Mouse (Mus musculus): ENCODE results near the gene B3gnt2. TPM values are rescaled to one million over a fixed set of nuclear protein-coding genes. Genes with fewer than 3 reads are reported as not detected.
"Not testable (repeated sequence)": the region's sequence is repeated elsewhere in the genome, so short reads cannot be mapped to it uniquely, and the experiment has no call there.

Gene B3gnt2
- polyA plus RNA-seq, 1 experiment from 2014 or later: 12.6 TPM

DNA sequence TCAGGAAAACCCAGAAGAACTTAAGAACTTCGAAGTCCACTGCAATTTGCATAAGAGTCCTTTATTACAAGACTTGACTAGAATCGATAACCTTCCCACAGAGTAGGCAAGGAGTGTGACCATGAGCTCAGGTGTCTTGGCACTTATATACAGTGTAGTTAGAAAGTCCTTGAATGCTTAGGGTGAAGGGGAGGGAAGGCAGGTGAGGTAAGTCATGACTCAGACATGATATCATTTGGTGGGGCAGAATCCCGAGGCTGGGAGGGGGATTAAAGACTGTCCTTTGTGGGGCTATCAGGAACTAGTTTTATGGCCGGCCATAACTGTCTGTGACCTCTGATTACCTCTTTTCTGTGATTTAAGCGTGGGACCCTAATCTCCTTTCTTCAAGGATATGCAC is 125.6 kb downstream of the B3gnt2 start:
- H3K4me2 ChIP-seq; H3K9ac ChIP-seq; H3K36me3 ChIP-seq; H3K4me3 ChIP-seq; H3K9me3 ChIP-seq; H3K4me1 ChIP-seq; H3K27ac ChIP-seq; H3K27me3 ChIP-seq; ATAC-seq (ENCODE audit: borderline replicate concordance, extremely low read depth, low FRiP score, low TSS enrichment): not testable (repeated sequence)
- WGBS: 77% methylated on average over 5 of the region's 5 CpGs

DNA sequence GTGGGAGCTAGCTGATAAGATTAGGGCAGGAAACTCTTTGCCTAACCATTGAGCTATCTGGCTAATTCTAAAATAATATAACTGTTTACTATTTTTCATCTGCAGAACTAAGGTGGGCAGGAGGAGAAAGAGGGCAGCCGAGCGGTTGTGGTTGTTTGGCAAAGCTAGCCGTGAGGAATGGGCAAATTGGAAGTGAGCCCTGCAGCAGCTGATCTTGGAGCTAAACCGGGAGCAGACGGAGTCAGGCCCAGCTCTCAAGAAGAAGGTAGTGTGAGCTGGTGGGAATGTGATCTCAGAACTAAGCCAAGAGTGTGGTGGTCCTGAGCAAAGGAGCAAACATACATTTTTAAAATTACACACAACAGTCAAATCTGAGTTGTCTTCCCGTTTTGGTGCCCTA is 126.8 kb downstream of the B3gnt2 start:
- Histone ChIP-seq H3K27me3 (no peaks in the 10 kb centered on the region), H3K36me3 (no peaks in the 10 kb centered on the region), H3K27ac (no peak overlapping the region), H3K4me1 (no peaks in the 10 kb centered on the region), H3K4me2 (no peak overlapping the region), H3K9ac (no peak overlapping the region), H3K9me3 (no peaks in the 10 kb centered on the region), H3K4me3 (no peak overlapping the region)
- WGBS: 80% methylated on average over 6 of the region's 6 CpGs
- ATAC-seq (ENCODE audit: borderline replicate concordance, extremely low read depth, low FRiP score, low TSS enrichment): no peak

- Histone ChIP-seq H3K9ac (no peak overlapping the region), H3K27ac (no peak overlapping the region), H3K9me3 (no peaks in the 10 kb centered on the region), H3K4me2 (no peak overlapping the region), H3K27me3 (no peaks in the 10 kb centered on the region), H3K4me1 (no peaks in the 10 kb centered on the region), H3K36me3 (no peaks in the 10 kb centered on the region), H3K4me3 (no peak overlapping the region)
- WGBS: 83% methylated on average over 4 of the region's 4 CpGs
- ATAC-seq (ENCODE audit: borderline replicate concordance, extremely low read depth, low FRiP score, low TSS enrichment): no peak
Observed at GRCm38 (mm10) chr11:22732907-22733306, 127.9 kb downstream of the B3gnt2 start.

DNA sequence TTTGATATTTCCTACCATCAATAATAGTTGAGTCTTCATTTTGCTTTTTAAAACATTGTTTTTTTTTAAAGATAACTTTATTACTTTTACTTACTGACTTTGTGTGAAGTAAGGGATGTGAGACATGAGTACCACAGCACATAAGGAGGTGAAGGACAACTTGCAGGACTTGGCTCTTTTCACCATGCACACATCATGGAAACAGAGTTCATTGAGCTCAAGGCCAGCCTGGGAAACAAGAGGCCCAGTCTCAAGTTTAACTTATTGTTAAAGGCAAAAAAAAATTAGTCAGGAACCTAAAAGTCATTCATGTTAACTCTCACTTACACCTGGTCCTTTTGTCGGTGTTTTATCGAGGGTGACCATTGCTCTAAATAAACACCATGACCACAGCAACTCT is 137.7 kb downstream of the B3gnt2 start:
- Histone ChIP-seq H3K36me3 (no peaks in the 10 kb centered on the region), H3K4me2 (no peak overlapping the region), H3K4me1 (no peaks in the 10 kb centered on the region; the same call in 1 of the 2 replicates), H3K9me3 (no peaks in the 10 kb centered on the region), H3K27ac (no peak overlapping the region), H3K4me3 (no peak overlapping the region), H3K9ac (no peak overlapping the region), H3K27me3 (no peaks in the 10 kb centered on the region)
- ATAC-seq (ENCODE audit: borderline replicate concordance, extremely low read depth, low FRiP score, low TSS enrichment): no peak
- WGBS: 88% methylated on average over 2 of the region's 2 CpGs

DNA sequence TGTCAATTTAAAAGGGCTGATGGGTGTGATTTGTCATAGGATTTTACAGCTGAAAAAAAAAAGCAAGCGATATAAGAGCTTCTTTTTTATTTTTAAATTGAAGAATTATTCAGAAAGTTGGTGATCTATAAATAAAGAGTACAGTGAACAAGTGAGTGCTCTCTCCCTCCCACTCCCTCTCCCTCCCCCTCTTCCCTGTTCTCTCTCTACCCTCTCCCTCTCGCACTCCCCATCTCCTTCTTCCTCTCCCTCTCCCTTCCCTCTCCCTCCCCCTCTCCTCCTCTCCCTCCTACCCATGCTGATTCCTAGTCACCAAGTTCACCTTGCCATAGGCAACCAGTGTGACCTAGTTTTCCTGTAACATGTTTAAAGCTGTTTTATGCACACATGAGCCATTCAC is 140.7 kb downstream of the B3gnt2 start:
- no peaks in the 10 kb centered on the region for H3K36me3 ChIP-seq
- 63% methylated on average over 2 of the region's 2 CpGs for WGBS
- no peaks in the 10 kb centered on the region; the same call in 1 of the 2 replicates for H3K4me1 ChIP-seq
- no peak overlapping the region for H3K9ac ChIP-seq
- no peak overlapping the region for H3K4me2 ChIP-seq
- H3K9me3 ChIP-seq: no peaks in the 10 kb centered on the region
- H3K27ac ChIP-seq: no peak overlapping the region
- ATAC-seq (ENCODE audit: borderline replicate concordance, extremely low read depth, low FRiP score, low TSS enrichment): no peak
- no peaks in the 10 kb centered on the region for H3K27me3 ChIP-seq
- no peak overlapping the region for H3K4me3 ChIP-seq

- Histone ChIP-seq H3K4me3 (no peak overlapping the region), H3K4me2 (no peak overlapping the region), H3K27me3 (no peaks in the 10 kb centered on the region), H3K36me3 (no peaks in the 10 kb centered on the region), H3K4me1 (no peaks in the 10 kb centered on the region; the same call in 1 of the 2 replicates), H3K27ac (no peak overlapping the region), H3K9ac (no peak overlapping the region), H3K9me3 (no peaks in the 10 kb centered on the region)
- 51% methylated on average over 4 of the region's 4 CpGs for WGBS
- no peak for ATAC-seq (ENCODE audit: borderline replicate concordance, extremely low read depth, low FRiP score, low TSS enrichment)
Observed at GRCm38 (mm10) chr11:22719570-22719969, 141.2 kb downstream of the B3gnt2 start.

DNA sequence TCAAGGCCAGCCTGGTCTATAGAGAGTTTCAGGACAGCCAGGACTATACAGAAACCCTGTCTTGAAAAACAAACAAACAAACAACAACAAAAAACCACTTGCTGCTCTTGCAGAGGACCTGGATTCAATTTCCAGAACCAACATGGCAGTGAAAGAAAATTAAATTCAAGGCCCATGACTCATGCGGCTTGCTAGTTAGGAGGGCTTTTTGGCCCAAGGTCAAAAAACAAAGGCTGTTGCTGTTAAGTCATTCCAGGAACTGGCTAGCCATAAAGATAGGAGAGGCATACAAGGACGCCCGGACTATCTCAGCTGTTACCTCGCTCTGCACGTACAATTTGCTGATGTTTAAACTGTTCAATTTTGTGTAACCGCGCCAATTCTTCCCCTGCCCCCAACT is 142.7 kb downstream of the B3gnt2 start:
- Histone ChIP-seq H3K4me2 (no peak overlapping the region), H3K4me3 (no peak overlapping the region), H3K9ac (no peak overlapping the region), H3K9me3 (no peaks in the 10 kb centered on the region), H3K27me3 (no peaks in the 10 kb centered on the region), H3K36me3 (no peaks in the 10 kb centered on the region), H3K27ac (no peak overlapping the region), H3K4me1 (no peaks in the 10 kb centered on the region; the same call in 1 of the 2 replicates)
- WGBS: 85% methylated on average over 7 of the region's 7 CpGs
- no peak for ATAC-seq (ENCODE audit: borderline replicate concordance, extremely low read depth, low FRiP score, low TSS enrichment)

GRCm38 (mm10) chr11:22711327-22711726 is 149.4 kb downstream of the B3gnt2 start:
- Histone ChIP-seq H3K27me3 (no peaks in the 10 kb centered on the region), H3K27ac (no peak overlapping the region), H3K9me3 (no peaks in the 10 kb centered on the region), H3K9ac (no peak overlapping the region), H3K4me1 (no peaks in the 10 kb centered on the region), H3K36me3 (no peaks in the 10 kb centered on the region), H3K4me3 (no peak overlapping the region), H3K4me2 (no peak overlapping the region)
- ATAC-seq (ENCODE audit: borderline replicate concordance, extremely low read depth, low FRiP score, low TSS enrichment): no peak
- WGBS: 82% methylated on average over 3 of the region's 3 CpGs

DNA sequence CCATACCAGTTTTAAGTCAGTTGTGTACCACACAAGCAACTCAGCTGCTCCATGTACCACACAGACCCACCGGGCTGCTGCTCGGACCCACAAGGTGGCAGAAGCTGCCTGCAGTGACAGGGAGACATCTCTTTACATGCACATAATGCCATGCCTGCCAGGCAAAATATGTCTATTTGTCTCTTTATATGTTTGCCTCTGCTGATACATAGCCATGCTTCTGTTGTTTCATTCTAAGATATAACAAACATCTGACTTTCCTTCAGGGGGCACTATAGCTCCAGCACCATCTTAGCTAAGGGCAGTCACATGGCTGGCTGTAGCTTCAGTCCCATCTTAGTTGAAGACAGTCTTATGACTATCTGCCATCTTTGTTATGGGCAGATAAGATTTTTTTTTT is 150.2 kb downstream of the B3gnt2 start:
- Histone ChIP-seq H3K4me3 (no peak overlapping the region), H3K9me3 (no peaks in the 10 kb centered on the region), H3K4me1 (no peaks in the 10 kb centered on the region), H3K9ac (no peak overlapping the region), H3K36me3 (no peaks in the 10 kb centered on the region), H3K27me3 (no peaks in the 10 kb centered on the region), H3K27ac (no peak overlapping the region), H3K4me2 (no peak overlapping the region)
- no peak for ATAC-seq (ENCODE audit: borderline replicate concordance, extremely low read depth, low FRiP score, low TSS enrichment)
- 95% methylated on average over 2 of the region's 2 CpGs for WGBS

Other genes starting within 250 kb of the B3gnt2 start
- gene Zrsr1, start 111.0 kb upstream of the B3gnt2 start, polyA plus RNA-seq (2015; fragmentation: Nextera tagmentation; extraction: Ambion mirVana): 2.8 and 2.9 TPM in 2 replicates
- gene Gm28048, start 121.1 kb upstream of the B3gnt2 start, polyA plus RNA-seq (2015; fragmentation: Nextera tagmentation; extraction: Ambion mirVana): 14.6 and 16.3 TPM in 2 replicates
- gene Commd1, start 121.4 kb upstream of the B3gnt2 start, polyA plus RNA-seq (2015; fragmentation: Nextera tagmentation; extraction: Ambion mirVana): 368 and 400 TPM in 2 replicates
- gene Cct4, start 129.6 kb upstream of the B3gnt2 start, polyA plus RNA-seq (2015; fragmentation: Nextera tagmentation; extraction: Ambion mirVana): 265 and 271 TPM in 2 replicates
- gene Fam161a, start 146.6 kb upstream of the B3gnt2 start, polyA plus RNA-seq (2015; fragmentation: Nextera tagmentation; extraction: Ambion mirVana): 5.5 and 5.8 TPM in 2 replicates

Data from lung, embryonic 15.5 days (tissue).